Mouse (Mus musculus) limb, embryonic 12.5 days (tissue): Measurements from ENCODE around the gene Musk. TPM values are rescaled to one million over a fixed set of nuclear protein-coding genes. Genes with fewer than 3 reads are reported as not detected.

ENCODE experiments used
- ATAC-seq: fragments of 200-750 bp; cut with Nextera tagmentation; 2 replicates; pipeline ENCODE4 v1.8.0; 2017; ENCODE audit warnings: low read depth, moderate TSS enrichment; ENCODE audit not compliant: insufficient number of reproducible peaks, insufficient read depth, low FRiP score, low TSS enrichment
- H3K27ac ChIP-seq: fragments of 300-500 bp; sonication (generic); 2 replicates; pipeline ENCODE4 v1.5.1; 2016; ENCODE audit warnings: mild to moderate bottlenecking, moderate library complexity
- H3K27me3 ChIP-seq: fragments of 300-500 bp; sonication (generic); 2 replicates; pipeline ENCODE4 v1.6.1; 2016; ENCODE audit warnings: mild to moderate bottlenecking, moderate library complexity
- H3K36me3 ChIP-seq: fragments of 300-500 bp; sonication (generic); 2 replicates; pipeline ENCODE4 v1.6.1; 2016; ENCODE audit warnings: mild to moderate bottlenecking, moderate library complexity
- H3K4me1 ChIP-seq: fragments of 300-500 bp; sonication (generic); replicated peaks from 2 replicates; pipeline ENCODE4 v1.6.1; 2016
- H3K4me2 ChIP-seq: fragments of 300-500 bp; sonication (generic); 2 replicates; pipeline ENCODE4 v1.6.1; 2016; ENCODE audit warnings: mild to moderate bottlenecking, moderate library complexity
- H3K4me3 ChIP-seq: fragments of 300-500 bp; sonication (generic); replicated peaks from 2 replicates; pipeline ENCODE4 v1.5.1; 2016; ENCODE audit warnings: mild to moderate bottlenecking
- H3K9ac ChIP-seq: fragments of 300-500 bp; sonication (generic); replicated peaks from 2 replicates; pipeline ENCODE4 v1.6.1; 2016; ENCODE audit warnings: mild to moderate bottlenecking, moderate library complexity
- H3K9me3 ChIP-seq: fragments of 300-500 bp; sonication (generic); 2 replicates; pipeline ENCODE4 v1.6.1; 2016; ENCODE audit warnings: mild to moderate bottlenecking, moderate library complexity
- WGBS: fragments of 180-500 bp; shearing (Covaris S2); methylation state at CpG from one replicate; pipeline ENCODE4 v1.1.7; 2016; 5-methylcytosine and 5-hydroxymethylcytosine counted together
- polyA plus RNA-seq: library from polyadenylated mRNA; unstranded; fragments of >200 nt; fragmentation: Nextera tagmentation; extraction: Ambion mirVana; gene quantifications from 2 replicates; pipeline ENCODE4 v1.2.1, GENCODE M21; 2016

The Musk gene
- polyA plus RNA-seq, 1 experiment from 2014 or later, result 4.2 TPM

DNA sequence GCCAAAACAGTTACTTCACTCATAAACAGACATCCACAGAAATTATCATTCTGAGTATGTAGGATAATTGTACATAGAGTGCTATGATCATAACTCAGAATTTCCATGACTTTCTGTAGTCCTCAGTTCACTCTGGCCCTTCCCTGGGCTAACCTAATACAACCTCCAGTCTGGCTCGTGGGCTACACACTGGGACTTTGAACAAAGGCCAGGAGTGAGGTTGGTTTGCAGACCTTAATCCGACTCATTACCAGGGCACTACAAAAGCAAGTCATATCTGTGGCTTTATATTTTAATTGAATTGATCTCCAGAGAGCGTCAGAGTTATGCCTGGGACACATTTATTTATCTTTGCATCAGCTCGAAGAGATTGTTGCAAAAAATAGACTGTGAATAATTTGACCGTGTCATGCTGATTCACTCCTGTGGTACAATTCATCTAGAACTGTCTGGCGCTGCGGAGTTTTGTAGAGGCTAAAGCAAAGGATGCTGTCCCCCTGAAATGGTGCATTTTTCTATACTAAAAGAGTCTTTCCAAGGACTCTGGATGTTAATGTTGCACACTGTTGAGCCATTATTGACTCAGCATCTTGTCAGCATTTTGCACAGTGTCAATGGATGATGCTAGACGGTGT is 10.4 kb upstream of the Musk start:
- ATAC-seq, result no peak
- Histone ChIP-seq H3K4me1 (peaks cover 10% of the 10 kb centered on the region), H3K27me3 (no peaks in the 10 kb centered on the region), H3K9ac (no peak overlapping the region), H3K27ac (no peak overlapping the region), H3K36me3 (no peaks in the 10 kb centered on the region), H3K4me2 (no peak overlapping the region), H3K9me3 (no peaks in the 10 kb centered on the region), H3K4me3 (no peak overlapping the region)
- WGBS, result 79% methylated on average over 8 of the region's 8 CpGs

GRCm38 (mm10) chr4:58278368-58278767 is 7.4 kb upstream of the Musk start:
- H3K27me3 ChIP-seq, result no peaks in the 10 kb centered on the region
- no peak for ATAC-seq
- WGBS, result 90% methylated on average over 6 of the region's 6 CpGs
- H3K36me3 ChIP-seq, result no peaks in the 10 kb centered on the region
- no peak overlapping the region for H3K9ac ChIP-seq
- H3K27ac ChIP-seq, result no peak overlapping the region
- H3K4me2 ChIP-seq, result no peak overlapping the region
- no peaks in the 10 kb centered on the region for H3K9me3 ChIP-seq
- H3K4me1 ChIP-seq, result no peaks in the 10 kb centered on the region
- H3K4me3 ChIP-seq, result no peak overlapping the region

- Histone ChIP-seq H3K9me3 (no peaks in the 10 kb centered on the region), H3K4me2 (no peak overlapping the region), H3K4me1 (no peaks in the 10 kb centered on the region), H3K36me3 (no peaks in the 10 kb centered on the region), H3K27ac (no peak overlapping the region), H3K9ac (no peak overlapping the region), H3K4me3 (no peak overlapping the region), H3K27me3 (no peaks in the 10 kb centered on the region)
- WGBS, result 85% methylated on average over 2 of the region's 2 CpGs
- ATAC-seq, result no peak
Observed at GRCm38 (mm10) chr4:58280121-58280520, 5.6 kb upstream of the Musk start.

- Histone ChIP-seq H3K4me2 (no peak overlapping the region), H3K9ac (no peak overlapping the region), H3K36me3 (no peaks in the 10 kb centered on the region), H3K27ac (no peak overlapping the region), H3K4me1 (no peaks in the 10 kb centered on the region), H3K9me3 (no peaks in the 10 kb centered on the region), H3K4me3 (no peak overlapping the region), H3K27me3 (no peaks in the 10 kb centered on the region)
- ATAC-seq, result no peak
- WGBS, result 58% methylated on average over 9 of the region's 9 CpGs
Observed at GRCm38 (mm10) chr4:58286368-58287090, 769 bp downstream of the Musk start.

DNA sequence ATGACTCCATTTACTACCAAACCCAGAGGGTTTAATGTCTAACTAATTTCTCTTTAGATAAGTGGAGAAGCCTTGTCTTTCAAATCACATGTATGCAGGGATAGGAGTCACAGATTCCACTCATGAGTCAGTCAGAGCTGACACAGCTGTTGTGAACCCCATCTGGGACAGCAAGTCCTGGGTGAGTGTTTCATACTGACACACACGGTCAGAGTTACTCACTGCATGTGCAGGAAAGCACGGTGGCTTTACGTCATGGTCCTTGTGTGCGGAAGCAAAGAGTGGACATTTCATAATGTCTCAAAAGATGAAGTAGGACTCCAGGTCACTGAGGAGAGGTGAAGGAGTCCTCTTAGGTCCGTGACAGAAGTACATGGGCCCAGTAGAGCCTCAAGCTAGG is 3.0 kb downstream of the Musk start:
- Histone ChIP-seq H3K36me3 (no peaks in the 10 kb centered on the region), H3K27me3 (no peaks in the 10 kb centered on the region), H3K9me3 (no peaks in the 10 kb centered on the region), H3K4me1 (no peaks in the 10 kb centered on the region), H3K9ac (no peak overlapping the region), H3K27ac (0 out of 2 replicates have a peak overlapping the region, but pooled peaks have one; percentile 29), H3K4me3 (no peak overlapping the region), H3K4me2 (no peak overlapping the region)
- no peak for ATAC-seq
- WGBS, result 83% methylated on average over 5 of the region's 5 CpGs

- WGBS, result 58% methylated on average over 1 of the region's 1 CpGs
- no peaks in the 10 kb centered on the region for H3K9me3 ChIP-seq
- no peak overlapping the region for H3K9ac ChIP-seq
- no peak overlapping the region for H3K4me2 ChIP-seq
- H3K36me3 ChIP-seq, result no peaks in the 10 kb centered on the region
- ATAC-seq, result no peak
- H3K27ac ChIP-seq, result no peak overlapping the region
- no peaks in the 10 kb centered on the region for H3K4me1 ChIP-seq
- no peaks in the 10 kb centered on the region for H3K27me3 ChIP-seq
- no peak overlapping the region for H3K4me3 ChIP-seq
Observed at GRCm38 (mm10) chr4:58291828-58292227, 6.1 kb downstream of the Musk start.

- H3K4me2 ChIP-seq, result no peak overlapping the region
- H3K4me3 ChIP-seq, result no peak overlapping the region
- ATAC-seq, result no peak
- H3K27me3 ChIP-seq, result no peaks in the 10 kb centered on the region
- H3K9ac ChIP-seq, result no peak overlapping the region
- 85% methylated on average over 3 of the region's 3 CpGs for WGBS
- no peak overlapping the region for H3K27ac ChIP-seq
- H3K9me3 ChIP-seq, result no peaks in the 10 kb centered on the region
- H3K4me1 ChIP-seq, result no peaks in the 10 kb centered on the region
- no peaks in the 10 kb centered on the region for H3K36me3 ChIP-seq
Observed at GRCm38 (mm10) chr4:58293099-58293498, 7.3 kb downstream of the Musk start.

DNA sequence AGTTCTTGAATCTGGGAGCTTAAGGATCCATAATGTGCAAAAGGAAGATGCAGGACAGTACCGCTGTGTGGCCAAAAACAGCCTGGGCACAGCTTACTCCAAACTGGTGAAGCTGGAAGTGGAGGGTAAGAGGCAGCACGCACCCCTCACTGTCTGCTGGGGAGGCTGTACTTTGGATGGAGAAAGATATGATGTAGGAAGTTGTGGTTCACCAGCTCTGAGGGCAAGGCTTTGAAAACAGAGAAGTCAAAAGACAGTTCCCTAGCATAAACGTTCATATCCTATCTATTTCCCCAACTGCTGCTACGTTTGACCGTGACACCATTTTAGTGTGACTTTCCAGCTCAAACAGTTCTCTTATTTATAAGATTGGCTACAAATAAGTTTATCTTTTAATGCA is 18.1 kb downstream of the Musk start:
- H3K27me3 ChIP-seq, result no peaks in the 10 kb centered on the region
- 85% methylated on average over 5 of the region's 5 CpGs for WGBS
- H3K4me1 ChIP-seq, result 0 out of 2 replicates have a peak, but pooled peaks cover 4% of the 10 kb centered on the region
- no peak overlapping the region for H3K4me2 ChIP-seq
- ATAC-seq, result no peak
- no peak overlapping the region for H3K4me3 ChIP-seq
- no peaks in the 10 kb centered on the region for H3K9me3 ChIP-seq
- no peak overlapping the region for H3K27ac ChIP-seq
- no peak overlapping the region for H3K9ac ChIP-seq
- no peaks in the 10 kb centered on the region for H3K36me3 ChIP-seq

- Histone ChIP-seq H3K4me2 (no peak overlapping the region), H3K36me3 (no peaks in the 10 kb centered on the region), H3K27ac (no peak overlapping the region), H3K4me3 (no peak overlapping the region), H3K9me3 (no peaks in the 10 kb centered on the region), H3K9ac (no peak overlapping the region), H3K4me1 (0 out of 2 replicates have a peak, but pooled peaks cover 4% of the 10 kb centered on the region), H3K27me3 (no peaks in the 10 kb centered on the region)
- 22% methylated on average over 7 of the region's 7 CpGs for WGBS
- no peak for ATAC-seq
Observed at GRCm38 (mm10) chr4:58304564-58304963, 18.8 kb downstream of the Musk start.

DNA sequence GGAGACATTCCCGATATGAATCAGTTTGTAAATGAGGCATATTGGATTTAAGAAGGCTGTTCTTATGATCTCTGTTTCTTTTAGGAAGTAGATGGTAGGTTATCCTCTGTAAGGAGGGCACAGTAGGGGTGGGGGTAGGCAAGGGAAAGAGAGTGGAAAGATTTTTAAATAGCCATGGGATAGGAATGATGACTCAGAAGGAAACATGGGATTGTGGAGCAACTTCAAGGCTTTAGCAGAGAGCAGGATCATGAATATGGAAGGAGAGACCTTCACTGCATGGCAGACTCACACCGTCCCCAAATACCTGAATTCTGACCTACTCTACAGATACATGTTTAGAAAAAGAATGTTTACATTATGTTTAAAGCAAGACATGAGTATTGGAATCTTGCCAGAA is 21.7 kb downstream of the Musk start:
- Histone ChIP-seq H3K4me1 (0 out of 2 replicates have a peak, but pooled peaks cover 4% of the 10 kb centered on the region), H3K9ac (no peak overlapping the region), H3K36me3 (no peaks in the 10 kb centered on the region), H3K4me2 (no peak overlapping the region), H3K27ac (no peak overlapping the region), H3K4me3 (no peak overlapping the region), H3K27me3 (no peaks in the 10 kb centered on the region), H3K9me3 (no peaks in the 10 kb centered on the region)
- ATAC-seq, result no peak
- 82% methylated on average over 2 of the region's 2 CpGs for WGBS

DNA sequence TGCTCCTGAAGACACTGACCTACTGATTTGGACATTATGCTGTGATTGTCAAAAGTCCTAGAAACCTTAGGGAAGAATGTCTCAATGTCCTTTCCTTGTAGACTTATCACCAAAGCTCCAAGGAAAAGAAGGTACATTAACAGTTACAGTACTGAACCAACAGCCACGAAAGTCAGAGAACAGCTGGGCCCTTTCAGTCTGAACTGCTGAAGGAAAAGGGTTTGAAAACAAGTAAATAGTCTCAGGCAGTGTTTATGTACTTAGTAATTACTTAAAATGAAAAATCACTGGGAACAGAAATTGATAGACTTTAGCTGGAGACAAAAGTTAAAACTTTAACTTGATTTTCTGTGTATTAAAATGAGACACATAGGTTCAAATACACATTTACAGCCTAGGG is 27.6 kb downstream of the Musk start:
- no peak overlapping the region for H3K9ac ChIP-seq
- 74% methylated on average over 1 of the region's 1 CpGs for WGBS
- H3K36me3 ChIP-seq, result no peaks in the 10 kb centered on the region
- H3K27ac ChIP-seq, result no peak overlapping the region
- no peak overlapping the region for H3K4me2 ChIP-seq
- no peaks in the 10 kb centered on the region; the same call in 1 of the 2 replicates for H3K4me1 ChIP-seq
- no peak for ATAC-seq
- no peaks in the 10 kb centered on the region for H3K9me3 ChIP-seq
- no peak overlapping the region for H3K4me3 ChIP-seq
- no peaks in the 10 kb centered on the region for H3K27me3 ChIP-seq
